Mouse (Mus musculus) adrenal gland, postnatal 10 days (tissue): ENCODE results near the gene Foxb2. TPM values are rescaled to one million over a fixed set of nuclear protein-coding genes. Genes with fewer than 3 reads are reported as not detected.

Experiments used
- total RNA-seq, 2 experiments: library from RNA; stranded (reverse); gene quantifications; 2 replicates each; pipeline ENCODE4 v1.2.3; 2021

The Foxb2 gene
- total RNA-seq, 2 experiments from 2014 or later, result not detected

Other genes with a start within 250 kb of the Foxb2 start
- gene Vps13a, start 92.9 kb downstream of the Foxb2 start, total RNA-seq, result 10 to 100 TPM; 30.2 to 42.4 TPM
- 10 to 100 TPM; 12.0 to 19.1 TPM for gene Prune2, start 82.3 kb upstream of the Foxb2 start, total RNA-seq